Mouse (Mus musculus) layer of hippocampus, postnatal 36 days (tissue): ENCODE results near the gene Map2k1. TPM values are rescaled to one million over a fixed set of nuclear protein-coding genes. Genes with fewer than 3 reads are reported as not detected.

Source experiments
- DNase-seq, 2 experiments: peaks; one replicate each; pipeline ENCODE4 v3.0.0; 2022
- microRNA-seq, 2 experiments: library from miRNA; unstranded; fragments of <30 nt; microRNA quantifications; one replicate each; pipeline ENCODE4 v1.2.0; 2021
- total RNA-seq, 2 experiments: library from RNA; stranded (reverse); gene quantifications; 2 replicates each; pipeline ENCODE4 v1.2.3; 2021

Gene Map2k1
- total RNA-seq, 2 experiments from 2014 or later, result 315 to 336 TPM

DNA sequence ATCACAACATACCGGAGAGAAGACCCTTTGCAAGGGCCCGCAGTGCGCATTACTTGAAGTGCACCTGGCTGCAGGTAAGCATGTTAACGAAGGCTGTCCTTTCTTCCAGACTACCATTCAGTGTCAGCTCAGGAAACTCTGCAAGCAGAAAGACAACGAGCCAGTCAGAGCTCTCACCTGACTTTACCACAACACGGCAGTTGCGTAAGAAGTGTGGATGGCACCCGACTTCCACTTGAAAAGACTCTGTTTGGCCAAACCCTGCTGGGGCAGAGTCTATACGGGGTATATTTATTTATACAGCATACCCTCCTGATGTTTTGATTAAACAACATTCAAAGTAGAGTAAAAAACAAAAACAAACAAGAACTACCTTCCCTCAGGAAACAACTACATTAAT, 113.6 kb downstream of the Map2k1 start:
- no peak for DNase-seq

DNA sequence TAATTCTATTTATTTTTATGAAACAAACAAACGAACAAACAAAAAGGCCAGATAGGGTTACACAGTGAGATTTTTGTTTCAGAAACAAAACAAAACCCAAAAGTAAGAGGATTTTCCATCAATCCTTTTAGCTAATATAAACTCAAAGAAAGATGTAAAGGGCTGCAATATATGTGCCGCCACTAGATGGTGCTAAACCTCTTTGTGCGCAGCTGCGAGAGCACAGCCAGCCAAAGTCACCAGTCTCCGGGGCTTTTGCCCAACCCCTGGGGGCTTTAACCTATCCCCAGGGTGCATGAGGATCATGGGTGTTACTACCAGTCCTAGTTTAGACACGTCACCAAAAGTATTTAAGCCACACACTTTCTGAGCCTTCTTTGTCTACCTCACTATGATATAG, 114.5 kb downstream of the Map2k1 start:
- peak; percentile 25 to 35 for DNase-seq

Small RNAs within 50 kb of the gene (microRNA-seq; reads per million reads assigned to microRNA genes)
- 0 reads per million in 2 experiments for gene Gm24106

Other genes with a start within 250 kb of the Map2k1 start
- gene Smad6, start 231.6 kb downstream of the Map2k1 start, total RNA-seq, result 1 to 10 TPM; 1.4 to 2.2 TPM
- gene Lctl, start 136.5 kb downstream of the Map2k1 start, total RNA-seq, result not detected
- gene Zwilch, start 80.5 kb downstream of the Map2k1 start, total RNA-seq, result 1 to 10 TPM; 2.4 to 2.5 TPM
- 100 to 1,000 TPM; 561 to 565 TPM for gene Rpl4, start 80.3 kb downstream of the Map2k1 start, total RNA-seq
- gene Snapc5, start 74.4 kb downstream of the Map2k1 start, total RNA-seq, result 10 to 100 TPM; 16.5 to 20.0 TPM
- 1 to 10 TPM; 2.1 to 3.4 TPM for gene Uchl4, start 18.4 kb downstream of the Map2k1 start, total RNA-seq
- 10 to 100 TPM; 13.5 to 16.9 TPM for gene Tipin, start 27.9 kb upstream of the Map2k1 start, total RNA-seq
- gene Dis3l, start 87.7 kb upstream of the Map2k1 start, total RNA-seq, result 10 to 100 TPM; 28.6 to 30.3 TPM
- 10 to 100 TPM; 16.3 to 16.7 TPM for gene Megf11, start 132.0 kb upstream of the Map2k1 start, total RNA-seq